Mouse (Mus musculus) small intestine, adult 2 months (tissue): ENCODE measurements around the gene Vps51. TPM values are rescaled to one million over a fixed set of nuclear protein-coding genes. Genes with fewer than 3 reads are reported as not detected.
A peak's percentile ranks its signal among the peaks of the same experiment; 100 is the strongest.

ENCODE experiments used
- H3K27ac ChIP-seq: fragments of 200-500 bp; 2 replicates; pipeline ENCODE4 v1.5.1; 2012; ENCODE audit warnings: low read depth, low read length, control low read depth, inconsistent platforms; ENCODE audit not compliant: insufficient read depth
- H3K27me3 ChIP-seq: fragments of 200-500 bp; 2 replicates; pipeline ENCODE4 v1.6.1; 2012; ENCODE audit warnings: mild to moderate bottlenecking, moderate library complexity, low read length, inconsistent platforms; ENCODE audit not compliant: control insufficient read depth, insufficient read depth
- H3K36me3 ChIP-seq: fragments of 200-500 bp; 2 replicates; pipeline ENCODE4 v1.6.1; 2012; ENCODE audit warnings: mild to moderate bottlenecking, low read length, control low read depth, inconsistent platforms; ENCODE audit not compliant: control insufficient read depth, insufficient read depth
- H3K4me1 ChIP-seq: fragments of 200-500 bp; 2 replicates; pipeline ENCODE4 v1.6.1; 2012; ENCODE audit warnings: low read length, inconsistent platforms, mixed read lengths; ENCODE audit not compliant: control insufficient read depth, insufficient read depth, insufficient read length
- H3K4me3 ChIP-seq: fragments of 200-500 bp; 2 replicates; pipeline ENCODE4 v1.5.1; 2012; ENCODE audit warnings: low read depth, mild to moderate bottlenecking, control low read depth, inconsistent platforms, low read length, moderate library complexity
- CTCF ChIP-seq: fragments of 200-500 bp; IDR thresholded peaks from 2 replicates; pipeline ENCODE4 v1.5.1; 2012; ENCODE audit warnings: low read depth, mild to moderate bottlenecking, control low read depth, inconsistent platforms, low read length, moderate library complexity, mixed read lengths; ENCODE audit not compliant: insufficient replicate concordance, insufficient read length; ENCODE audit errors: extremely low read depth
- POLR2A ChIP-seq: fragments of 200-500 bp; IDR thresholded peaks from 2 replicates; pipeline ENCODE4 v1.6.1; 2012; ENCODE audit warnings: low read depth, mild to moderate bottlenecking, control low read depth, inconsistent platforms, low read length, moderate library complexity
- WGBS: fragments of 180-500 bp; shearing (Covaris S2); methylation state at CpG from one replicate; pipeline ENCODE4 v1.1.7; 2018; 5-methylcytosine and 5-hydroxymethylcytosine counted together
- polyA plus RNA-seq: library from polyadenylated mRNA; depleted of rRNA; stranded (reverse); fragments of >200 nt; gene quantifications from 2 replicates; pipeline ENCODE4 v1.2.3, GENCODE M21; 2012

The Vps51 gene
- polyA plus RNA-seq, 1 experiment, result 84.2 TPM

- 24% methylated on average over 5 of the region's 5 CpGs for WGBS
- Histone ChIP-seq H3K4me1 (peaks cover 7% of the 10 kb centered on the region), H3K27me3 (no peaks in the 10 kb centered on the region), H3K4me3 (peak overlapping the region; percentile 30; the same call in 1 of the 2 replicates), H3K36me3 (peaks cover 16% of the 10 kb centered on the region), H3K27ac (peak overlapping the region; percentile 92)
- TF ChIP-seq CTCF (no peak), POLR2A (no peak)
Measured at GRCm38 (mm10) chr19:6058966-6059365, 18.1 kb downstream of the Vps51 start.

GRCm38 (mm10) chr19:6058513-6058912 is 18.5 kb downstream of the Vps51 start:
- Histone ChIP-seq H3K27ac (peak overlapping the region; percentile 92), H3K4me3 (peak overlapping the region; percentile 81), H3K36me3 (peaks cover 21% of the 10 kb centered on the region), H3K27me3 (no peaks in the 10 kb centered on the region), H3K4me1 (peaks cover 7% of the 10 kb centered on the region)
- 10% methylated on average over 5 of the region's 5 CpGs for WGBS
- TF ChIP-seq CTCF, result peak; percentile 4; the same call in 1 of the 2 replicates
- no peak for TF ChIP-seq POLR2A

GRCm38 (mm10) chr19:6057313-6058096 is 19.5 kb downstream of the Vps51 start, which contains the start of the genes Mrpl49 and Fau:
TSS of gene Mrpl49 (minus strand) at chr19:6057785.
TSS of gene Fau (plus strand) at chr19:6057844.
- Histone ChIP-seq H3K4me1 (peaks cover 7% of the 10 kb centered on the region), H3K27ac (peak within 1 kb of the TSS; percentile 92), H3K36me3 (peaks cover 30% of the 10 kb centered on the region), H3K4me3 (peak within 1 kb of the TSS; percentile 81), H3K27me3 (no peaks in the 10 kb centered on the region)
- TF ChIP-seq POLR2A, result peak; percentile 81
- TF ChIP-seq CTCF, result no peak
- under 1% methylated on average over 63 of the region's 63 CpGs for WGBS

- no peaks in the 10 kb centered on the region for H3K27me3 ChIP-seq
- no peak for TF ChIP-seq CTCF
- TF ChIP-seq POLR2A, result no peak
- 29% methylated on average over 4 of the region's 4 CpGs for WGBS
- H3K27ac ChIP-seq, result no peak overlapping the region
- no peak overlapping the region for H3K4me3 ChIP-seq
- peaks cover 38% of the 10 kb centered on the region for H3K36me3 ChIP-seq
- H3K4me1 ChIP-seq, result 0 out of 2 replicates have a peak, but pooled peaks cover 2% of the 10 kb centered on the region
Measured at GRCm38 (mm10) chr19:6056696-6057095, 20.3 kb downstream of the Vps51 start.

- H3K4me1 ChIP-seq, result 0 out of 2 replicates have a peak, but pooled peaks cover 2% of the 10 kb centered on the region
- peaks cover 57% of the 10 kb centered on the region for H3K36me3 ChIP-seq
- TF ChIP-seq CTCF (no peak), POLR2A (no peak)
- no peak overlapping the region for H3K27ac ChIP-seq
- no peak overlapping the region for H3K4me3 ChIP-seq
- no peaks in the 10 kb centered on the region for H3K27me3 ChIP-seq
- WGBS, result 67% methylated on average over 5 of the region's 5 CpGs
Measured at GRCm38 (mm10) chr19:6054296-6054695, 22.7 kb downstream of the Vps51 start.

- Histone ChIP-seq H3K4me1 (peaks cover 9% of the 10 kb centered on the region), H3K27me3 (no peaks in the 10 kb centered on the region), H3K4me3 (no peak overlapping the region), H3K36me3 (peaks cover 67% of the 10 kb centered on the region), H3K27ac (no peak overlapping the region)
- TF ChIP-seq CTCF (no peak), POLR2A (no peak)
- WGBS, result 72% methylated on average over 7 of the region's 7 CpGs
Measured at GRCm38 (mm10) chr19:6052516-6052915, 24.5 kb downstream of the Vps51 start.

- Histone ChIP-seq H3K4me1 (peaks cover 7% of the 10 kb centered on the region), H3K36me3 (peaks cover 56% of the 10 kb centered on the region), H3K27ac (no peak overlapping the region; the same call in 1 of the 2 replicates), H3K27me3 (no peaks in the 10 kb centered on the region), H3K4me3 (peak overlapping the region; percentile 73)
- no peak for TF ChIP-seq CTCF
- no peak for TF ChIP-seq POLR2A
- WGBS, result 82% methylated on average over 11 of the region's 11 CpGs
Measured at GRCm38 (mm10) chr19:6048681-6049410, 28.2 kb downstream of the Vps51 start.
